Mouse (Mus musculus) liver, embryonic 14.5 days (tissue): Measurements from ENCODE around the gene Fgl2. TPM values are rescaled to one million over a fixed set of nuclear protein-coding genes. Genes with fewer than 3 reads are reported as not detected.

ENCODE experiments used
- ATAC-seq: fragments of 200-750 bp; cut with Nextera tagmentation; 2 replicates; pipeline ENCODE4 v1.8.0; 2017; ENCODE audit warnings: moderate number of reproducible peaks, mild to moderate bottlenecking, moderate library complexity; ENCODE audit not compliant: insufficient read depth
- DNase-seq, 3 experiments: peaks; one replicate each; pipeline ENCODE4 v3.0.0-alpha.2; 2012 to 2013; ENCODE audit warnings: low read depth in 3 of 3, low spot score in 3 of 3
- H3K27ac ChIP-seq: fragments of 300-500 bp; sonication (generic); 2 replicates; pipeline ENCODE4 v1.5.1; 2014; ENCODE audit warnings: moderate library complexity, mild to moderate bottlenecking, control low read depth, inconsistent platforms
- H3K27me3 ChIP-seq: fragments of 300-500 bp; sonication (generic); 2 replicates; pipeline ENCODE4 v1.6.1; 2014; ENCODE audit warnings: mild to moderate bottlenecking, low read length, moderate library complexity; ENCODE audit not compliant: control insufficient read depth, insufficient read depth
- H3K36me3 ChIP-seq: fragments of 300-500 bp; sonication (generic); replicated peaks from 2 replicates; pipeline ENCODE4 v1.6.1; 2014; ENCODE audit warnings: low read depth; ENCODE audit not compliant: control insufficient read depth, insufficient read depth
- H3K4me1 ChIP-seq, 2 experiments: fragments of 200-500 bp in 1 of 2; fragments of 300-500 bp in 1 of 2; sonication (generic) in 1 of 2; replicated peaks; 2 replicates each; pipeline ENCODE4 v1.6.1; 2012 to 2014; ENCODE audit warnings: antibody characterized with exemption in 1 of 2, inconsistent platforms in 1 of 2, low read length in 1 of 2; ENCODE audit not compliant: control insufficient read depth in 2 of 2, insufficient read depth in 2 of 2
- H3K4me2 ChIP-seq: fragments of 300-500 bp; sonication (generic); 2 replicates; pipeline ENCODE4 v1.6.1; 2014; ENCODE audit warnings: low read depth, mild to moderate bottlenecking, control low read depth, moderate library complexity
- H3K4me3 ChIP-seq, 2 experiments: fragments of 200-500 bp in 1 of 2; fragments of 300-500 bp in 1 of 2; sonication (generic) in 1 of 2; 2 replicates each; pipeline ENCODE4 v1.5.1; 2012 to 2014; ENCODE audit warnings: low read depth in 2 of 2, low read length in 2 of 2, mild to moderate bottlenecking in 2 of 2, control low read depth in 1 of 2, inconsistent platforms in 1 of 2, moderate library complexity in 1 of 2; ENCODE audit not compliant: insufficient read depth in 1 of 2
- H3K9ac ChIP-seq: fragments of 300-500 bp; sonication (generic); replicated peaks from 2 replicates; pipeline ENCODE4 v1.6.1; 2014; ENCODE audit warnings: mild to moderate bottlenecking, control low read depth, moderate library complexity
- H3K9me3 ChIP-seq: fragments of 300-500 bp; sonication (generic); 2 replicates; pipeline ENCODE4 v1.6.1; 2016; ENCODE audit warnings: low read length, mixed read lengths; ENCODE audit not compliant: control insufficient read depth
- CTCF ChIP-seq: IDR thresholded peaks from 2 replicates; pipeline ENCODE4 v1.5.1; 2016; ENCODE audit warnings: antibody characterized with exemption, low read depth, control low read depth
- EP300 ChIP-seq: IDR thresholded peaks from 2 replicates; pipeline ENCODE4 v1.6.1; 2016; ENCODE audit warnings: antibody characterized with exemption, low read depth
- WGBS: fragments of 180-500 bp; shearing (Covaris S2); extraction: QIAGEN DNeasy Blood & Tissue Kit; methylation state at CpG from one replicate; pipeline ENCODE4 v1.1.7; 2014; ENCODE audit not compliant: insufficient replicate concordance; 5-methylcytosine and 5-hydroxymethylcytosine counted together
- polyA plus RNA-seq, 2 experiments: library from polyadenylated mRNA; depleted of rRNA in 1 of 2; stranded (reverse) in 1 of 2; unstranded in 1 of 2; fragments of >200 nt; fragmentation: Nextera tagmentation in 1 of 2; extraction: Ambion mirVana in 1 of 2; gene quantifications; 2 replicates each; pipeline versions ENCODE4 v1.2.1 to v1.2.3; 2012 to 2014

The Fgl2 gene
- polyA plus RNA-seq, 2 experiments = 1.1 to 1.7 TPM

GRCm38 (mm10) chr5:21391616-21392384, 19.4 kb downstream of the Fgl2 start:
- no peak overlapping the region for H3K4me2 ChIP-seq
- H3K4me1 ChIP-seq = peaks cover 0 to 13% of the 10 kb centered on the region in 2 experiments; a peak in 2 of 4 replicates
- H3K27ac ChIP-seq = no peak overlapping the region
- no peak overlapping the region for H3K9ac ChIP-seq
- H3K36me3 ChIP-seq = no peaks in the 10 kb centered on the region
- WGBS = 56% methylated on average over 13 of the region's 13 CpGs
- ATAC-seq (no peak), DNase-seq (no peak)
- no peaks in the 10 kb centered on the region for H3K9me3 ChIP-seq
- H3K4me3 ChIP-seq = no peak overlapping the region
- H3K27me3 ChIP-seq = no peaks in the 10 kb centered on the region
- TF ChIP-seq EP300 = no peak
- TF ChIP-seq CTCF = no peak

DNA sequence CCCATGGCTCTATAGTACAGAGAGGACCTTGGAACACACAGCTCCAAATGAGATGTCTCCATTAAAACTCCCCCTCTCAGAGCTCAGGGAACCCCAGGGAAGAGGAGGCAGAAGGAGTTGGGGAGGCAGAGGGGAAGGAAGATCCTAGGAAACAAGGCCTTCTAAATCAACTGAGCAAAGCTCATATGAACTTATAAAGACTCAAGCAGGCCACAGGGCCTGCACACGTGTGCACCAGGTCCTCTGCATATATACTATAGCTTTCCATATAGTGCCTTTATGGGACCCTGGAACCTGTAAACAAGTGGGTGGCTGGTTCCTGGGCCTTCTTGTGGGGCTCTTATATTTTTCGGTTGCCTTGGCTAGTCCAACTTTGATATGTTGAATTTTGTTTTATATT, 22.1 kb downstream of the Fgl2 start:
- Histone ChIP-seq H3K4me2 (no peak overlapping the region), H3K9ac (no peak overlapping the region), H3K4me1 (peaks cover 0 to 13% of the 10 kb centered on the region in 2 experiments; a peak in 2 of 4 replicates), H3K27me3 (no peaks in the 10 kb centered on the region), H3K36me3 (no peaks in the 10 kb centered on the region), H3K4me3 (no peak overlapping the region), H3K27ac (no peak overlapping the region), H3K9me3 (no peaks in the 10 kb centered on the region)
- TF ChIP-seq EP300 (no peak), CTCF (no peak)
- no peak for ATAC-seq
- WGBS = 45% methylated on average over 2 of the region's 2 CpGs
- no peak for DNase-seq

- no peaks in the 10 kb centered on the region for H3K36me3 ChIP-seq
- no peak overlapping the region for H3K27ac ChIP-seq
- DNase-seq (no peak), ATAC-seq (no peak)
- 13% methylated on average over 7 of the region's 7 CpGs for WGBS
- no peak overlapping the region for H3K4me3 ChIP-seq
- H3K4me1 ChIP-seq = peaks cover 0 to 13% of the 10 kb centered on the region in 2 experiments; a peak in 2 of 4 replicates
- no peak overlapping the region for H3K9ac ChIP-seq
- H3K27me3 ChIP-seq = no peaks in the 10 kb centered on the region
- TF ChIP-seq EP300 = no peak
- TF ChIP-seq CTCF = no peak
- no peak overlapping the region for H3K4me2 ChIP-seq
- no peaks in the 10 kb centered on the region for H3K9me3 ChIP-seq
These were observed 22.9 kb downstream of the Fgl2 start for GRCm38 (mm10) chr5:21395205-21395840.

GRCm38 (mm10) chr5:21411261-21411666, 38.8 kb downstream of the Fgl2 start:
- ATAC-seq (0 out of 2 replicates have a peak, but pooled peaks have one; percentile 21), DNase-seq (peak in 2 of 3 experiments; percentile 17 to 45)
- Histone ChIP-seq H3K9ac (no peak overlapping the region), H3K4me1 (peaks cover 0 to 9% of the 10 kb centered on the region in 2 experiments; a peak in 2 of 4 replicates), H3K9me3 (no peaks in the 10 kb centered on the region), H3K4me3 (no peak overlapping the region), H3K36me3 (no peaks in the 10 kb centered on the region), H3K27ac (no peak overlapping the region), H3K27me3 (no peaks in the 10 kb centered on the region), H3K4me2 (no peak overlapping the region)
- no peak for TF ChIP-seq EP300
- TF ChIP-seq CTCF = no peak
- WGBS = 6% methylated on average over 5 of the region's 5 CpGs

DNA sequence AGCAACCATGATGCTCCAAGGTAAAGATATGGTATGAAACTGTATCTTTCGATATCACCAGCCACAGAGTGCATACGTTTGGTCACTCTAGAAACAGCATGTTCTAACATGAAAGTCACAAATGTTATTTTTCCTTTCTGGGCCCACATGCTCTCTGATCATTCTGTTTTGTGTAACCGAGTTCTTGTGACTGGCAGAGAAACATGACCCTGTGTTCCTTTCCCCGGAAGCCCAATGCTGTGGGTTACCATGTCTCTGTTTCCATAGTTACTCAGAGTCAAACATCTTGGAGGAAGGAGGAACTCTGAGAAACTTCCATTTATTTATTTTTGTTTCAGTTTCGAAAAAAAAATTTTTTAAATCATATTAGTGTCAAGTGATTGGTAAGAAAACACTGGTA, 39.6 kb downstream of the Fgl2 start:
- H3K4me3 ChIP-seq = no peak overlapping the region
- no peaks in the 10 kb centered on the region for H3K9me3 ChIP-seq
- TF ChIP-seq CTCF = no peak
- TF ChIP-seq EP300 = no peak
- 41% methylated on average over 5 of the region's 5 CpGs for WGBS
- H3K4me2 ChIP-seq = no peak overlapping the region
- peak in 1 of 3 experiments; percentile 26 for DNase-seq
- ATAC-seq = no peak
- no peak overlapping the region for H3K9ac ChIP-seq
- no peak overlapping the region for H3K27ac ChIP-seq
- H3K36me3 ChIP-seq = no peaks in the 10 kb centered on the region
- H3K4me1 ChIP-seq = peaks cover 0 to 9% of the 10 kb centered on the region in 2 experiments; a peak in 2 of 4 replicates
- H3K27me3 ChIP-seq = no peaks in the 10 kb centered on the region
